Mouse (Mus musculus): ENCODE data around the gene Kif6.

DNA sequence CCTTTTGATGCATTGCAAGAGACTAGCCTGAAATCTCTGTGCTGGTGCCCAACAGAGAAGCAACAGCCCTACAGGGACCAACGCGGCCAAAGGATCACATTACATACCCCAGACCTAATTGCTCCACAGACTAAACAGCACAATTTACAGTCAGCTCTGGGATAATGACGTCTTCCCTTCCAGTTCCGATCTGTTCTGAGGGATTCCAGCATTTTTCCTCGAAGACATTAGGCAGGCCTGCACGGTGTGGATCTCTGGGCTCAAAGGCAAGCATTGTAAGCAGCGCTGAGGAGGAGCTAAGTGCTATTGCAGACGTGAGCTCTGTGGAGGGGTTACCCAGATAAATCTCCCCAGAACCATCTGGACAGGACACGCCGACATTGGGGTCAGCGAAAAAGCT, 32.5 kb upstream of the Kif6 start:
- TF ChIP-seq CTCF (IDR thresholded peaks at IDR 0.05; ENCODE audit: control insufficient read depth, insufficient read depth, low read length), result no peak
- no peak for TF ChIP-seq POLR2A (IDR thresholded peaks at IDR 0.05; ENCODE audit: borderline replicate concordance, control insufficient read depth, low read depth, low read length)

Data from bone marrow, adult 2 months (tissue).